Mouse (Mus musculus): ENCODE measurements around the gene Stat5b. TPM values are rescaled to one million over a fixed set of nuclear protein-coding genes. Genes with fewer than 3 reads are reported as not detected.

The Stat5b gene
- total RNA-seq, 1 experiment from 2014 or later, result 75.5 TPM

DNA sequence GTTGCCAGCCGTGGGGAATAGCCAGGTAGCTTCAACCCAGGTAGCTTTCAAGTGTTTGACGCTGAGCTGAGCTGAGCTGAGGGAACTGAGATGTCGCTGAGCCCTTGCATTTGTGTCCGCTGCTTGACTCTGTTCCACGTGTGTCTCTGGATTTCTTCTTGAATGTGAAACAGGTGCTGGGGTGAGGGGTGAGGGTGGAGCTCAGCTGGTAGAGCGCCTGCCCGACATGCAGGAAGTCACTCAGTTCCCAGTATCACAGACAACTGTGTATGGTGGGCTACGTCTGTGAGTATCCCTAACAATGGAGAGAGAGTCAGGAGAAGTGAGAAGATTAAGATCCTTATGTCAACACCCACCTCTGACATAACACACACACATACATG lies 20.4 kb upstream of the Stat5b start:
- no peak for ATAC-seq (replicated peaks; ENCODE audit: insufficient number of reproducible peaks, low FRiP score, low TSS enrichment, poor library complexity, severe bottlenecking)

DNA sequence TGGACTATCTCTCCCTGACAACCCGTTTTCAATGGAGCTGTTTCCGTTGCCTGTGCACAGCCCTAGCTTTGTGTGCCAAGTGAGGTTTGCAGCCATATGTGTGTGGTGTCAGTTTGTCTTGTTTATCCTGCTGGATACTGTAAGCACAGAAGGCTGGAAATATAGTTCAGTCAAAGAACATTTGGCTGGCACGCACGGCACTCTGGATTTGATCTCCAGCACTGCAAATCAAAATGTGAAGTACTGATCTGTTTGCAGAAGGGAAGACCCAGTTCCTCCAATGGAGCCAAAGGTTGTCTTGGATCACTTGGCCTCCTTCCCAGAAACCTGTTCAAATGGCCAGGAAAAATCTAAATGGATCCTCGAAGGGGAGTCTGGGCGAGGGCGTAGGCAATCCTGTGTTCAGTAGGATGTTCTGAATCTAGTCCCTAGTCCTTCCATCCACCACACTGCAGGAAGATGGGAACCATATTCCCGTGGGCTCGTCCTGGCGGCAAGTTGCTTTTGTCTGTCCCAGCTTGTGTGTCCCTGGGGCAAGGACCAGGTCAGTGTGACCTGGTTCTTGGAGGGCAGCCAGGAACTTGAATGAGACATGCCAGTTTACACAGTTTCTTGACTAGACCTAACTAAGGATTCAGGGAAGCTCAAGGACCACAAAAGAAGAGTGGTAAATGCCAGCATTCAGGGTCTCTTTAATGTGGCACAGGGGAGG lies 19.9 kb upstream of the Stat5b start:
- no peak for ATAC-seq (replicated peaks; ENCODE audit: insufficient number of reproducible peaks, low FRiP score, low TSS enrichment, poor library complexity, severe bottlenecking)

DNA sequence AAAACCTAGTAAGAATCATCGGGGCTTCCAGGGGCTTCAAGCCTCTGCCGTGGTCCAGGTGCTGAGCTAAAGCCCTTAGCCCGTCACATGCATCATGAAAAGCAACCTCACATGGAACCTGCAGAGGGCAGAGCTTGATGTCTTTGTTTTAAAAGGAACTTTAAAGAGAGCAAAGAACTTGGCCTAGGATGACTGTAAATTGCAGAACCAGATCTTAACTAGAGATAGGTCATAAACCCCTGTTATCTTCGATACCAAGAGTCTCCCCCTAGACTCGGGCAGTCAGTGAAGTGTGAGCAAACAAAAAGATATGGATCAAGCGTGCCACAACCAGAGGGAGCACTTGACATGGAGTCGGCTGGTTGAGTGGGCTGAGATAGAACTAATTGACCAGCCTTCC lies 15.1 kb upstream of the Stat5b start:
- no peak for ATAC-seq (replicated peaks; ENCODE audit: insufficient number of reproducible peaks, low FRiP score, low TSS enrichment, poor library complexity, severe bottlenecking)

DNA sequence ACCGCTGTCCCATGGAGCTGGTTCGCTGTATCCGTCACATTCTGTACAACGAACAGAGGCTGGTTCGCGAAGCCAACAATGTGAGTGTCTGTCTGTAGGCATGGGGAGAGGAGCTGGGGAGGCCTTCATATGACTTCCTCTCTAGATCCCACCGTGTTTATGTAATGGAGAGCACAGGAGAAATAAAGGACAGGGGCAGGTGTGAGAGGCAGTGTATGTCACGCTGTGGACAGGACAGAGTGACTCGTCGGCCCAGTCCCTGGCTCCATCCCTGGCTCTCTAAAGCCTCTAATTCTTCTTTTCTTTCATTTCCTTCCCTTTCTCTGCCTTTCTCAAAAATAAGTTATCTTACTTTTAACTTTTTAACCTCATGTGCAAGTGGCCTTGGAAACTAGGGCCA lies 12.6 kb upstream of the Stat5b start:
- ATAC-seq (replicated peaks; ENCODE audit: insufficient number of reproducible peaks, low FRiP score, low TSS enrichment, poor library complexity, severe bottlenecking), result no peak

DNA sequence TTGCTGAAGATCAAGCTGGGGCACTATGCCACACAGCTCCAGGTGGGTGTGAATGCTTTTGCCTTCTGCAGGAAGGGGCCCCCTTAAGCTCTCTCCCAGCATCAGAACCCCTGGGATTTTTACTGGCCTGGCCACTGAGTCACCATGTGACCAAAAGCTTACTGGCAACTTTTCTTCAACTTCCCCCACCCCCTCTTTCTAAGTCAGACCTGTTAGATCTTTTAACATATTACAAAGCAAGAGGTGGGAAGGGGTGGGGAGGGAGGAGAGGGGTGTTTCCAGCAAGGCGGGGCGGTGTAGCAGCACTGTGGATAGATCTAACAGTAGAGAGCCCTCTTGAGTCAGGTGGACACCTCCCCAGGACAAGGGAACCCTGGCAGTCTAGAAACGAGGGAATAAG lies 11.3 kb upstream of the Stat5b start:
- ATAC-seq (replicated peaks; ENCODE audit: insufficient number of reproducible peaks, low FRiP score, low TSS enrichment, poor library complexity, severe bottlenecking), result no peak

DNA sequence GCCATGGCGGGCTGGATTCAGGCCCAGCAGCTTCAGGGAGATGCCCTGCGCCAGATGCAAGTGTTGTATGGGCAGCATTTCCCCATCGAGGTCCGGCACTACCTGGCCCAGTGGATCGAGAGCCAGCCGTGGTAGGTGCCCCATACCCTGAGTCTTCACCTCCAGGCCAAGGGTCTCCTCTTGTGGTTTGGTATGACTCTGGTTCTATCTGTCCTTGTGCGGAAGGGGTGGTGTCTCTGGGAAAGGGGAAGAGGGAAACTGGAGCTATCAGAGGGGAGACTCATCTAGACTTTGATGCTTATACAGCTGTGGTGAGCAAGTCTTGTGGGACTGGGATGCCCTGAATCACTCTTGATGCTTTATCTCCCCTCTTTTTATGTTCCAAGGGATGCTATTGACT lies 10.8 kb upstream of the Stat5b start:
- 0 out of 2 replicates have a peak, but pooled peaks have one; percentile 6 for ATAC-seq (replicated peaks; ENCODE audit: insufficient number of reproducible peaks, low FRiP score, low TSS enrichment, poor library complexity, severe bottlenecking)

DNA sequence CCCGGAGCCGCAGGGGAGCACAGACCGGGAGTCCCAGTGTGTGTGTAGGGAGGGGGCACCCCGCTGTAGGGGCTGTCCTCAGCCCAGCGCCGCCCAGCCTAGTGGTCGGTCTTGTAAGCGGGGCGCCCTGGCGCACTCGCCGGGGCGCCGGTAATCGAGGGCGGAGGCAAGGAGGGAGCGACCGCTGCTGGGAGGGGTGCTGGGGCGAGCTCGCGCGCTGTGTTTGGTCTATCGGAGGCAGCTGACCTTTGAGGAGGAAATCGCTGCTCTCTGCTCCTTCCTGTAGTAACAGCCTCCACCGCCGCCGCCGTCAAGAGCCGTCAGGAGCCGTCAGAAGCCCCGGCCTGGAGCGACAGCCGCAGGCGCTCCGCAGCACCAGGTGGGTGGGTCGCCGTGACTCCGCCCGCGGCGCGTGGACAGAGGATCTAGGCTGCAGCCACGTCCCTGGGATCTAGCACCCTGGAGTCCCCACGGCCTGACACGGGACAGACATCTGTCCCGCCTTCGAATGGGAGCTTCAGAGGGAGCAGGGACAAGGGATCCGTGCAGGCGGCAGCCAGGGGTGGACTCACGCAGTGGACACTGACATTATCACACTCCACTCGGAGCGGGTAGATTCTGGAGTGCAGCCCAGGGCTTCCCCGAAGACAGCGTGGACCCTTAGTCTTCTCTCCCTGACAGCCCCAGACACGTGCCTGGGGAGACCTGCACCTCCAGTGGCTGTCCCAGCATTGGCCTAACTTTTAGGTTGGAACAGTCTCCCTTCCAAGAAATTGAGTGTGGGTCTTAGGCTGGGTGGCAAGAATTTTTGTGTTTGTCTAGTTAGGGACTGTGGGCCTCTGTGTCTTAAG lies 9.9 kb upstream of the Stat5b start:
- ATAC-seq (replicated peaks; ENCODE audit: insufficient number of reproducible peaks, low FRiP score, low TSS enrichment, poor library complexity, severe bottlenecking), result peak; percentile 92

DNA sequence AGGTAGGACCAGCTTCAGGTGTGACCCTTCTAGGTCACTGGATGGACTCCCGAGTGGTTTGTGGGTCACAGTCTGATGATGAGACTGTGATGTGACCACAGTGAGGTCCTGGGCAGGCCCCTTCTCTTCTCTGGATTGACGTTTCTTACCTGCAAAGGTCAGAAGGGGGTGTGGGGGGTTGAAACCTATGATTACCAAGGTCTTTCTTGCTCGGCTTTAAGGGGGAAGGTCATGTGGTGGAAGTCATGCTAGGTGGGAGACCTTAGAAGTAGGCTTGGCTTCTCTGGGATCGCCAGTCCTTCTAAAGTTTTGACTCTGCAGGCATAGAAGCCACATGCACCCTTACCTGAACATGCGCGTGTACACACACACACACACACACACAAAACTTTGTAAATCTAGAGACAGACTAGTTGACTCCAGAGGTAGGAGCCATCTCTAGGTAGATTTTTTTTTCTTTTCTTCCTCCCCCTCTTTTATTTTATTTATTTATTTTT lies 9.1 kb upstream of the Stat5b start:
- ATAC-seq (replicated peaks; ENCODE audit: insufficient number of reproducible peaks, low FRiP score, low TSS enrichment, poor library complexity, severe bottlenecking), result no peak

DNA sequence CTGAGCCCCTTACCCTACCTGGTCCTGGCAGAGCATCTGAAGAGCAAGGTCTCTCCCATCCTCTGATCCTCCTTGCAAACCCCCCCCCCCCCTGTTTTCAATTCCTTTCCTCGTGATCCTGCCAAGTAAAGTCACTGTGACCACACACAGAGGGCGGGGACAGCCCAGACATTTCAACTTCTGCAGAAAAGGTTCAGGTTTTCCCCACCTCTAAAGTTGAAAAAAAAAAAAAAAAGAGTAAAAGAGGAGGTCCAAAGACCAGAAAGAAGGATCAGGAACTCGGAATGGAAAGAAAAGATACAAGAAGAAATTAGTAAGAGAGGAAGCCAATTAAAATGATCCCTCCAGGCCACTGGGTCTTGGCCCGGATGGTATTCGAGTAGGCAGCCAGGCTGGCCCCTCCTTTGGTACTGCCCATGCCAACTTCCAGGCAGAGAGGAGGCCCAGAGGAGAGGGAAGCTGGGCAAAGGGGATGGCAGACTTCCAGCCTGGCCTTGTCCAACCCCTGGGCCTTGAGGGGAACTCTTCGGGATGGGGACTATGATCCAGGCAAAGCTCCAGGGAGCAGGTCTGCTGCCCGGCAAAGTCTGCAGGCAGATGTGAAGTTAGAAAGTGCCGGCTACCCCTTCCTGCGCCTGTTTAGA lies 8.5 kb upstream of the Stat5b start, which contains the start of gene Stat5a:
TSS of gene Stat5a (plus strand) at position 417 of the 644 bp plus-strand sequence.
- no peak for ATAC-seq (replicated peaks; ENCODE audit: insufficient number of reproducible peaks, low FRiP score, low TSS enrichment, poor library complexity, severe bottlenecking)

DNA sequence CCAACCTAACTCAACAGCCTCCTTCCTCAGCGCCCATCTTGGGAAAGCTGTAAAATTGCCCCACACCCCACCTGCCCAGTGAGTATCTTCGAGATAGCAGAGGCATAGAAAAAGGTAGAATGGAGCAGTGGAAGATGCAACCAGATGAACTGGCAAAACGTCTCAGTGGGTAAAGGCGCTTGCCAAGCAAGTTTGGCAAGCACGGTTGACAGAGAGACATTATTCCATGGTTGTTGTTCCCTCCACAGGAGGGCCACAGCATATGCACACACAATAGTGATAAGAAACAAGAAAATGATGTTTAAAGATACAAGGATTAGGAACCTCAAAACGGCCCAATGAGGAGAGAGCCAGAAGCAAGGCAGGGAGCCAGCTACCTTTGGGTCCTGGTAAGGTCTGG lies 7.4 kb upstream of the Stat5b start:
- ATAC-seq (replicated peaks; ENCODE audit: insufficient number of reproducible peaks, low FRiP score, low TSS enrichment, poor library complexity, severe bottlenecking), result no peak

DNA sequence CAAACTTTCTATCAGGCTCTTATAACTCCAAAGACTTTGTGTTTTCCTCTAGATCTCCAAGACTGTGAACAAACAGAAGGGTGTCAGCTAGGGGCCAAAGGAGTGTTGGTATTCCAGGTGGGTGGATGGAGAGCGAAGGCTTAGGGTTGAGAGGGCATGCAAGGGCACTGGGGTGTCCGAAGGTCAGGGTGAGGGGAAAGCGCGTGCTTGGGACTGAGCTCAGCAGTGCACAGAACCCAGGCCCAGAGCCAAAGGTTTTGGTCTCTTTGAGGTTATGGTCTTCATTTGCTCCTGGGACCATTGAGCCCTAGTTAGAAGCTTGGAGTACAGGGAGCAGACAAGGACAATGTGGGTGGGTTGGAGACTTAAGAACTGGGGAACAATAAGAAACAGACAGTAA lies 4.7 kb upstream of the Stat5b start:
- no peak for ATAC-seq (replicated peaks; ENCODE audit: insufficient number of reproducible peaks, low FRiP score, low TSS enrichment, poor library complexity, severe bottlenecking)

DNA sequence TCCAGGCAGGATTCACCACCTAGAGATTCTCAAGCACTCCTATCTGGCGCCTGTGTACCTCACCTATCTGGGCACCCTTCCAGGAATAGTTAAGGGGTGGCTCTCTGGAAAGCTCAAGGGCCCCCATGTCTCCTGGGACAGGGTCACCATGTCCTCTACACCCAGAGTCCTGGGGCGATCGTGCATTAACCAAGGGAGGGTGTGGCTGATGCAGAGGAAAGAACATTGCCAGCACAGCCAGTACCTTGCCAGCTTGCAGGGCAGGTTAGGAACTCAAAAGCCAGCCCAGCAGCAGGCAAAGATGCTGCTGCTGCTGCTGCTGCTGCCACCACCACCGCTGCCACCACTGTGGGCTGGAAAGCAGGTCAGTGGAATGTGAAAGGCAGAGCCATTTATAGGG lies 3.7 kb upstream of the Stat5b start:
- ATAC-seq (replicated peaks; ENCODE audit: insufficient number of reproducible peaks, low FRiP score, low TSS enrichment, poor library complexity, severe bottlenecking), result no peak

DNA sequence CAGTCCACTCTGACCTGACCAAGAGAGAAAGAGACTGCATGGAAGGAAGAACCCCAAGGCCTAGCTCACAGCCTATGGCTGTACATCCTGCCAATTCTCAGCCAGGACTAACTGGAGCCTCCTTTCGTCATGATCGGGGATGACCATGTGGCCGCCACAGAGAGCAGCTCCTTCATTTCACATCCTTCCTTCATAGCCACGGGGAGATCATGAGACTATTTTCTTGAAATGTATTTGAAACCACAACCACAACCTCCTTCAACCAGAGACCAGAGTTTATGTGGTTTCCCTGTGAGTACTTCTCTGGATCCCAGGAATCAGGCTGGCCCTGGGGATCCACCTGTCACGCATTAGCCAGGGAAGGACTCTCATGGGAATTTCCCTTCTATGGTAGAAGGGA lies 2.5 kb upstream of the Stat5b start:
- ATAC-seq (replicated peaks; ENCODE audit: insufficient number of reproducible peaks, low FRiP score, low TSS enrichment, poor library complexity, severe bottlenecking), result no peak

DNA sequence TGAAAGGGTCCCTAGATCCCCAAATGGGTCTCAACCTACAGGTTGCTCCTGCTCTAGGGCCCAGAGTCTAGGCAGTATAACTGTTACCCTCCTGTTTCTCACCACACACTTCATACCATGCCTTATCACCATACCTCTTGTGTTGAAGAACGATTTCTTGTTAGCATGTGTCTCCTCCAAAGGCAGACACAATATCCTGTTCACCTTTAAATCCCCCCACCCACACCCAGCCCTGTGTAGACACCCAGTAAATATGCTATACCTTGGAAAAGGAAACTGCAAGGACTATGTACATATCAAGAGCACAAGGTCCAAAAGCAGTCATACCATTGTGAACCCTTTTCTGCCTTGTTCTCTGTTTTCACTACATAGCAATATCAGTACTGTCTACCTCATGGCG lies 1.6 kb upstream of the Stat5b start:
- ATAC-seq (replicated peaks; ENCODE audit: insufficient number of reproducible peaks, low FRiP score, low TSS enrichment, poor library complexity, severe bottlenecking), result no peak

DNA sequence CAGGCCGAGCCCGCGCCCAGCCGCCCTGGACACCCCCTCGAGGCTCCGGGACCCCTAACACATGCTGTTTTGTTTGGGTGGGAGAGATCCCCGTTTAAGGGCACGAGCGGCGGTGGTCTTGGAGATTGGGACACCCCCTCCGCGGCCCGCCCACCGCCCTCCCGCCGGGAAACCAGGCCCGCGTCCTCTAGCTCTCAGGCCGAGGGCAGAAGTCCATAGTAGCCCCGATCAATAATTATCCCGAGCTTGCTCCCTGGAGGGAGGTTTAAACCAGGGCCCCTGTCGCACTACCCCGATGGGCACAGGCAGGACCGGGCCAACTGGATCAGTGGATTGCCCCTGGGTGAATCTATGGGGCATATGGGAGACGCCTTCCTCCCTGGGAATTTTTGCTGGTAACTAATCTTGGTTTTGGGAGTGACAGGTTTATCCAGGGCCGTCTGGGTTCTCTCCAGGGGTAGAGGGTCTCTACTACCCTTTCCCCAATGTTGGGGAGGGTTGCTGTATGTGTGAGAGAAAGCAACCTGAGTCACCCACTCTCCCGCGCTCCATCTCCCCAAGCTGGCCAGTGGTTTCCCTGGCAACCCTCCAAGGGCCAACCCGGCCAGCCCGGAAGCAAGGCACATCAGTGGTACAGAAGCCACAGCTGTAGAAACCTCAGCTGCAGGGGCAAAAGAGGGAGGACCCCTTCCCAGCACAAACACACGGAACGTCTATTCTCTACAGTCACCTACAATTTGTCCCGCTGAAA lies 429 bp upstream of the Stat5b start:
- no peak for ATAC-seq (replicated peaks; ENCODE audit: insufficient number of reproducible peaks, low FRiP score, low TSS enrichment, poor library complexity, severe bottlenecking)

DNA sequence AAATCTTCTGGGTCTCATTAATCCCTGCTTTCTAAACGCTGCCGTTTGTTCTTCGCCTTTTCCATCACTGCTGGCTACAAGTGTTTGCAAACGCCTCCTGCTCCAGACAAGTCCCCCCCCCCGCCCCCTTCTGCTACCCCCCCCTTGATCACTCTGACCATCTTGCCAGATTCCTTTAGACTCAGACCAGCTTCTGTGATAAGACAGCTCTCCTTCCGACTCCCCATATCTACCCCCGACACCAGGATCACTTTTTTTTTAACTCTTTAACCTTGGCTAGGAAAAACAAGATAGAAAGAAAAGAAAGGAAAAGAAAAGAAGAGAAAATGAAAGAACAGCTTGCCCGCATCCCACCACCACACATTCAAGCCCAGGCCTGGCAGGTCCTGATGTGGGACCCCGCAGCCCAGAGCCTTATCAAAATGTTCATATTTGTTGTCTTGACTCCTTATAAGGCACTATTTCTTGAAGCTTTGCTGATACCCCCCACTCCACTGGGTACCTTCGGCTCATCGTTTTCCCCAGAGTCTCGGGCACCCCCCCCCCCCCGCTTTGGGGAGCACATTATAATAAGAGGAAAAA lies 977 bp downstream of the Stat5b start:
- no peak for ATAC-seq (replicated peaks; ENCODE audit: insufficient number of reproducible peaks, low FRiP score, low TSS enrichment, poor library complexity, severe bottlenecking)

DNA sequence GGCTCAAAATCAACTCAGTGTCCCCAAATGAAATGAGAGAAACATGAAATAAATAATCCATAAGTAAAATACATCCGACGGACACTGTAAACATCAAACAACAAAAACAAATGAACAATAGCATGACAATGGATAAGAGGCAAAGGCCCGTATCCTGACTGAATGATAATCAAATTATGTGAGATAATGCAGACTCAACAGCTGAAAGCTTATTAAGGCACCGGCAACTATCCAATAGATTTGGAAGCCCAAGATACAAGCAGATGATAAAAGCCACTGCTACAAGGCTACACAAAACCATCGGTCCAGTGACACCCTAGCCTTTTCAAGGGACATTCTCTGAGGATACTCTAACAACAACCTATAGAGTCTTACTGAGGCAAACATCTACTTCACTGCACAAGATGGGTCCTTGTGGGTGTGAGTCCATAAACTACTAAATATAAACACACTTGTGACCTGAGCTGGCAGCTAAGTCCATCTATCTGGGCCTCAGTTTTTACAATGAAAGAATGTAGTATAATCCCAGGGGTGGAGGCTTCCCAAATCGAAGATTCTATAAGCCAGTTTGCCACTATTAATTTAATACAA lies 1.6 kb downstream of the Stat5b start:
- ATAC-seq (replicated peaks; ENCODE audit: insufficient number of reproducible peaks, low FRiP score, low TSS enrichment, poor library complexity, severe bottlenecking), result no peak

DNA sequence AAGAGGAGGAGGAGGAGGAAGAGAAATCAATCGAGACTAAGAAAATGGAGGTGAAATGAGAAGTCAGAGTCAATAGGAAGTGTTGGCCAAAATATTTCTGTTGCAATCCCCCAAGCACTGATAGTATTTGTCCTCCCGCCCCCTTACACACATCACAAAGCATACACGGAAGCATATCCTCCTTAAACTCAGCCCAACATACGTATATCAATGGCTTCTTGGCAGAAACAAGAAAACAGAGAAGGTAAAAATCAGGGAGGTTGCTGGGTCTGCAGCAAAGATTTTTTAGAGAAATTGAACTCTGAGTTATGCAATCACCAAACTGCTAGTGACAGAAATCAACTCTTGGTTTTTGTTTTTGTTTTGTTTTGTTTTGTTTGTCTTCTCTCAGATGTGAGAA lies 2.4 kb downstream of the Stat5b start:
- peak; percentile 84 for ATAC-seq (replicated peaks; ENCODE audit: insufficient number of reproducible peaks, low FRiP score, low TSS enrichment, poor library complexity, severe bottlenecking)
